Mouse (Mus musculus): ENCODE measurements at regions not wholly inside any gene's neighbourhood (a gene's known extent, or its start where the extent isn't known, plus 50 kb on each side); places are given as distances from the start of the nearest gene placed in this dataset.

DNA sequence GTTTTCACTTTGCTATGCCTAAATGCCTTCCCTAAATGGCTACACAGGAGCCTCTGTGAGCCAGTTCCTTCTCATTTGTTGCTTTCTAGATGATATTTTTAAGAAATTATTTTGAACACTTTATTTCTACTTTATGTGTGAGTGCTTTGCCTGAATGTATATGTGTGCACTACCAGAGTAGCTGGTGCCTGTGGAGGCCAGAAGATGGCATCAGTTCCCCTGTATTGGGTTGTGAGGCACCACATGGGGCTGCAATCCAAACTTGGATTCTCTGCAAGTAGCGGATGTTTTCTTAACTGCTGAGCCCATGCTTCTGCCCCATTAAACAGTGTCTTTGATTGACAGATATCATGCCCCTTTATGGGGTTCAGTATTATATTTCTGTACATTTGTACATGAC, 103.7 kb downstream of the Lyplal1 start:
- Histone ChIP-seq H3K27ac (ENCODE audit: control insufficient read depth, insufficient read depth, low read length) (no peak overlapping the region), H3K4me3 (ENCODE audit: control insufficient read depth, insufficient read depth, low read length) (no peak overlapping the region), H3K4me1 (replicated peaks; ENCODE audit: control insufficient read depth, insufficient read depth, low read length) (no peaks in the 10 kb centered on the region), H3K27me3 (ENCODE audit: control insufficient read depth, insufficient read depth, low read length) (no peaks in the 10 kb centered on the region), H3K36me3 (ENCODE audit: control insufficient read depth, insufficient read depth, low read length) (no peaks in the 10 kb centered on the region)
- 95% methylated on average over 1 of the region's 1 CpGs for WGBS
- DNase-seq: no peak
- no peak for TF ChIP-seq POLR2A (IDR thresholded peaks at IDR 0.05; ENCODE audit: control insufficient read depth, extremely low read depth, insufficient read depth, low read length, poor library complexity)
- TF ChIP-seq CTCF (IDR thresholded peaks at IDR 0.05; ENCODE audit: borderline replicate concordance, control insufficient read depth, extremely low read depth, insufficient read depth, low read length, poor library complexity): no peak

DNA sequence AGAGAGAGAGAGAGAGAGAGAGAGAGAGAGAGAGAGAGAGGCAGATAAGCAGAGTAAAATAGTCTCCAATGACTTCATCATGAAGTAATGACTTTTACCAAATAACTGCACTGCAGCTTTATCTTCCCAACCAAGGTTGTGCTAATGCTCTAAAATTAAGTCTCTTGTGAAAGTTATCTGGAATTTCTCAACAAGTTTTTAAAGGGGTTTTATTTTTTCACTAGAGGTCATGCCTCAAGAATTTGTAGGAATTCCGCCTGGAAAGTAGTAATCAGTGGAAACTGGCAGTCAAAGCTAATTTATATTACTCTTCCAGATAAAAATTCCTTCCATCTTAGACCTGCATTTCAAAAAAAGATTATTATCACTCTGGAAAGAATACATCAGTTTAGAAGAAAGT, 102.9 kb downstream of the Lyplal1 start:
- no peaks in the 10 kb centered on the region for H3K27me3 ChIP-seq (ENCODE audit: control insufficient read depth, insufficient read depth, low read length)
- H3K36me3 ChIP-seq (ENCODE audit: control insufficient read depth, insufficient read depth, low read length): no peaks in the 10 kb centered on the region
- no peak for TF ChIP-seq CTCF (IDR thresholded peaks at IDR 0.05; ENCODE audit: borderline replicate concordance, control insufficient read depth, extremely low read depth, insufficient read depth, low read length, poor library complexity)
- TF ChIP-seq POLR2A (IDR thresholded peaks at IDR 0.05; ENCODE audit: control insufficient read depth, extremely low read depth, insufficient read depth, low read length, poor library complexity): no peak
- no peak overlapping the region for H3K27ac ChIP-seq (ENCODE audit: control insufficient read depth, insufficient read depth, low read length)
- 88% methylated on average over 1 of the region's 1 CpGs for WGBS
- no peak for DNase-seq
- H3K4me1 ChIP-seq (replicated peaks; ENCODE audit: control insufficient read depth, insufficient read depth, low read length): no peaks in the 10 kb centered on the region
- H3K4me3 ChIP-seq (ENCODE audit: control insufficient read depth, insufficient read depth, low read length): no peak overlapping the region

DNA sequence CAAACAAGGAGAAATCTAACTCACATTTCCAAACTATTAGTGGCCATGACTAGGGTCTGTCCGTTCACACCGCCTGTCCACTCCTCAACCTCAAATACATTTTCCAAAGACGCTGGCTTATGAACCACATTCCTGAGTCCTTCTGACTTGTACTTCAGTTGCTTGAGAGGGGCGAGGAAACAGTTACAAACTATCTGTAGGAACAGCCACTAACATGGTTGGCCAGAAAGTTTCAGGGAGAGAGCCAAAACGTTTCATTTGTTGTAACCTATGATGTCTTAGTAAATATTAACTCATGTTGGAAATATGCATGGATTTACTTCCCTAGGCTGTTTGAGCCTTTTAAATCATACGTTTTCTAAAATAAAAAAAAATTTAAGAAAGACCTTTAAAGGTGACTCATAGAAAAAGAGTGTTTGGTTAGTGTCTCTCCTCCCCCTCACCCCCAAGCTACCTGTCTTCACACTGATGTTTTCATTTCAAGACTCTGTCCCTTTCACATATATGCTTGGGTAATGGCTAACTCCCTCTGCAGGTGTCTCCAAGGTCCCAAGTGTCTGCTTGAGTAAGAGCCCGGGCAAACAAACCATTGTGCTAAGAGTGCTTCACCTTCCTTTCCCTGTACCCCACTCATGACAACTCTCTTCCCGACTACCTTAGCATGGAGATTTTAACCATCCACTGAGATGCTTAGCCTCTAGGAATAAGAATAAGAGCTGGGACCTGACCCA, 101.1 kb downstream of the Lyplal1 start:
- Histone ChIP-seq H3K27me3 (ENCODE audit: control insufficient read depth, insufficient read depth, low read length) (no peaks in the 10 kb centered on the region), H3K36me3 (ENCODE audit: control insufficient read depth, insufficient read depth, low read length) (no peaks in the 10 kb centered on the region), H3K27ac (ENCODE audit: control insufficient read depth, insufficient read depth, low read length) (no peak overlapping the region), H3K4me3 (ENCODE audit: control insufficient read depth, insufficient read depth, low read length) (no peak overlapping the region), H3K4me1 (replicated peaks; ENCODE audit: control insufficient read depth, insufficient read depth, low read length) (no peaks in the 10 kb centered on the region)
- DNase-seq: no peak
- 79% methylated on average over 8 of the region's 8 CpGs for WGBS
- no peak for TF ChIP-seq POLR2A (IDR thresholded peaks at IDR 0.05; ENCODE audit: control insufficient read depth, extremely low read depth, insufficient read depth, low read length, poor library complexity)
- TF ChIP-seq CTCF (IDR thresholded peaks at IDR 0.05; ENCODE audit: borderline replicate concordance, control insufficient read depth, extremely low read depth, insufficient read depth, low read length, poor library complexity): no peak

DNA sequence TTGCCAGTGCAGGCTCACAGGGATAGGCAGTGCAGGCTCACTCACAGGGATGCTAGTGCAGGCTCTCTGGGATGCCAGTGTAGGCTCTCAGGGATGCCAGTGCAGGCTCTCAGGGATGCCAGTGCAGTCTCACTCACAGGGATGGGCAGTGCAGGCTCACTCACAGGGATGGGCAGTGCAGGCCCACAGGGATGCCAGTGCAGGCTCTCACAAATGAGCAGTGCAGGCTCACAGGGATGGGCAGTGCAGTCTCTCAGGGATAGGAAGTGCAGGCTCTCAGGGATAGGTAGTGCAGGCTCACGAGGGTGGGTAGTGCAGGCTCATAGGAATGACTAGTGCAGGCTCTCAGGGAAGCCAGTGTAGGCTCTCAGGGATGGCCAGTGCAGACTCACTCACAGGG, 99.6 kb downstream of the Lyplal1 start:
- H3K4me3 ChIP-seq (ENCODE audit: control insufficient read depth, insufficient read depth, low read length): no peak overlapping the region
- H3K27me3 ChIP-seq (ENCODE audit: control insufficient read depth, insufficient read depth, low read length): no peaks in the 10 kb centered on the region
- H3K27ac ChIP-seq (ENCODE audit: control insufficient read depth, insufficient read depth, low read length): no peak overlapping the region
- TF ChIP-seq CTCF (IDR thresholded peaks at IDR 0.05; ENCODE audit: borderline replicate concordance, control insufficient read depth, extremely low read depth, insufficient read depth, low read length, poor library complexity) (no peak), POLR2A (IDR thresholded peaks at IDR 0.05; ENCODE audit: control insufficient read depth, extremely low read depth, insufficient read depth, low read length, poor library complexity) (no peak)
- H3K36me3 ChIP-seq (ENCODE audit: control insufficient read depth, insufficient read depth, low read length): no peaks in the 10 kb centered on the region
- DNase-seq: no peak
- no peaks in the 10 kb centered on the region for H3K4me1 ChIP-seq (replicated peaks; ENCODE audit: control insufficient read depth, insufficient read depth, low read length)
- 48% methylated on average over 1 of the region's 1 CpGs for WGBS

DNA sequence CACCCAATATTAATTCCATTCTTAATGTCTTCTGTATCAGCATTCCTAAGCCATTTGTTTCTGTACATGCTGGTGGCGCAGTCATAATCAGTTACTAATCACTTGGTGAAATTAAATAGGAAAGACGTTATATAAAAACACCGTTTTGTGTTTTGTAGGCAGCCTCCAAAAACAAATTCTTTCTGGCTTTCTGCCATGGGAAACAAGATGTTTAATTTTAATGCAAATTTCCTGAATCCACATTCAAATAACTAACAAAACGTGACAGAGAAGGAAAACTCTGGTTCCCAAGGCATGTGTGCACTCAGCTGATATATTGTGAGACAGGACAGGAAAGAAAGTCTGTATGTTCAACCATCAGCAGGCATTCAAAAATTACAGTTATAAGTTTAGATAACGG, 97.6 kb downstream of the Lyplal1 start:
- no peaks in the 10 kb centered on the region for H3K27me3 ChIP-seq (ENCODE audit: control insufficient read depth, insufficient read depth, low read length)
- no peak overlapping the region for H3K27ac ChIP-seq (ENCODE audit: control insufficient read depth, insufficient read depth, low read length)
- 93% methylated on average over 5 of the region's 5 CpGs for WGBS
- H3K4me1 ChIP-seq (replicated peaks; ENCODE audit: control insufficient read depth, insufficient read depth, low read length): no peaks in the 10 kb centered on the region
- DNase-seq: no peak
- H3K36me3 ChIP-seq (ENCODE audit: control insufficient read depth, insufficient read depth, low read length): no peaks in the 10 kb centered on the region
- TF ChIP-seq POLR2A (IDR thresholded peaks at IDR 0.05; ENCODE audit: control insufficient read depth, extremely low read depth, insufficient read depth, low read length, poor library complexity) (no peak), CTCF (IDR thresholded peaks at IDR 0.05; ENCODE audit: borderline replicate concordance, control insufficient read depth, extremely low read depth, insufficient read depth, low read length, poor library complexity) (no peak)
- H3K4me3 ChIP-seq (ENCODE audit: control insufficient read depth, insufficient read depth, low read length): no peak overlapping the region

DNA sequence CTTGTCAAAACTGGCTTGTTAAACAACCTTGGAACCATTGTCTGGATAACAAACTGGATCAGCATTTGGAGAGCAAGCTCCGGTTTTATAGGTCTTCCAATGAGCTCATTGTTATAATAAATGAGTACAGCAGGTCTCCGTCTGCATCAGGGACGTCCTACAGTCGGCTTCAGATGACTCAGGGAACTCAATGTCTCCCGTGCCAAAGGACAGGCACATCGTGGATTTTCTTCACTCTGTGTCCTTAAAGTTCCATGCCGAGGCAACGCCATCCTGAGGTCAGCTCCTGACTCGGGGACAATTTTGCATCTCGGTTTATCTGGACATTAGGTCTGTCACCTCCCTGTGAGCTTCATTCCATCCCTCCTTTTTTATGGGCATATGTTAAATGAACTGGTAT, 85.2 kb downstream of the Lyplal1 start:
- Histone ChIP-seq H3K4me1 (replicated peaks; ENCODE audit: control insufficient read depth, insufficient read depth, low read length) (no peaks in the 10 kb centered on the region), H3K4me3 (ENCODE audit: control insufficient read depth, insufficient read depth, low read length) (no peak overlapping the region), H3K27ac (ENCODE audit: control insufficient read depth, insufficient read depth, low read length) (no peak overlapping the region), H3K27me3 (ENCODE audit: control insufficient read depth, insufficient read depth, low read length) (no peaks in the 10 kb centered on the region), H3K36me3 (ENCODE audit: control insufficient read depth, insufficient read depth, low read length) (no peaks in the 10 kb centered on the region)
- WGBS: 88% methylated on average over 10 of the region's 10 CpGs
- no peak for DNase-seq
- TF ChIP-seq CTCF (IDR thresholded peaks at IDR 0.05; ENCODE audit: borderline replicate concordance, control insufficient read depth, extremely low read depth, insufficient read depth, low read length, poor library complexity) (no peak), POLR2A (IDR thresholded peaks at IDR 0.05; ENCODE audit: control insufficient read depth, extremely low read depth, insufficient read depth, low read length, poor library complexity) (no peak)

DNA sequence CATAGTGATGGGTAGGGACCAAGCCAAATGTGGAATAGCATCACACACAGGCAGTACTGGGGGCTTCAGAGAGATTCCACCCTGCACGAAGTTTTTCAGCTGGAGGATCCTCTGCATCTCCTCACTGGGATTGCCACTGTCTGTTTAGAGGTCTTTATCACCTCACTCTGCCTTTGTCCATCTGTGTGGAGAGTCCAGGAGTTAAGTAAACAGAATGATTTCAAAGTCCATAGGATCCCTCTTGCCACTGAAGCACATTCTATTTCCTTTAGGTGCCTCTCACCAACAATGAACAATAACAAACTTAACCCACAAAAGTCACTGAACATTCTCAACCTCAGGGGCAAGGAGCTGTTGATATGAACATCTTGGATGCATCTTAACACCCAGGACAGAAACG, 82.7 kb downstream of the Lyplal1 start:
- Histone ChIP-seq H3K4me3 (ENCODE audit: control insufficient read depth, insufficient read depth, low read length) (no peak overlapping the region), H3K27me3 (ENCODE audit: control insufficient read depth, insufficient read depth, low read length) (no peaks in the 10 kb centered on the region), H3K4me1 (replicated peaks; ENCODE audit: control insufficient read depth, insufficient read depth, low read length) (no peaks in the 10 kb centered on the region), H3K27ac (ENCODE audit: control insufficient read depth, insufficient read depth, low read length) (no peak overlapping the region), H3K36me3 (ENCODE audit: control insufficient read depth, insufficient read depth, low read length) (no peaks in the 10 kb centered on the region)
- no peak for DNase-seq
- TF ChIP-seq CTCF (IDR thresholded peaks at IDR 0.05; ENCODE audit: borderline replicate concordance, control insufficient read depth, extremely low read depth, insufficient read depth, low read length, poor library complexity) (no peak), POLR2A (IDR thresholded peaks at IDR 0.05; ENCODE audit: control insufficient read depth, extremely low read depth, insufficient read depth, low read length, poor library complexity) (no peak)
- WGBS: 81% methylated on average over 2 of the region's 2 CpGs
